Comparison of ENCODE assay signal across 14 mouse cellular contexts in the genomic region with DNA sequence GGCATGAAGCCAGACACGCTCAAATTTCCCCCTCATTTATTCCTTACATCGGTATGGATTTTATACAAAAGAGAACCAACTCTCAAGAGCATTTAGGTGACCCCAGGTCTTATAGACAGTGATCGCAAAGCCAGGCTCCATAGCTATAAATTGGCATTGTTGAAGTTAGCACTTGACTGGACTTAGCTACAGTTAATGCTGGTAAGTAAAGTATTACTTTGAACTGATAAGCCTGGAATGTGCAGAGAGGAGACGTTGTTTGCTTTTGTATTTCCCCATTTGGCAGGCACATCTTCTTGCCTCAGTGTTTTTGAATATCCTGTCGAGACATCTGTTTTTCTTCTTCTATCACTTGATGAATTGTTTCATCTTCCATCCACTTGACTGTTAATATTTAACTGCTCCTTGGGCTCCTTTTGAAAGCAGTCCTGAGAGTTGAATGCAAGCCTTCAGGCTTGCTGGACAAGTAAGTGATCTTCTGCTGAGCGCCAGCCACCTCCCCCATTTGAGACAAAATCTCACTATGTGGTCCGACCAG. TPM values are rescaled to one million over a fixed set of nuclear protein-coding genes. Genes with fewer than 3 reads are reported as not detected.
DNase-seq lines count a peak whose midpoint lies in the region; ATAC-seq and TF ChIP-seq lines count a peak whose summit lies in the region.
"Had no signal": no experiment of that assay in that cellular context is flagged by ENCODE, and none has a peak within 500 bp of the region (broad histone marks: within the 10 kb centered on the region; RNA-seq: fewer than 3 reads in every experiment).

No protein-coding gene starts in this region.

- no peaks in the 10 kb centered on the region for H3K4me1 ChIP-seq in heart, embryonic 10.5 days
- peaks cover 3% of the 10 kb centered on the region; the same call in 1 of the 2 replicates for H3K4me1 ChIP-seq in lung, embryonic 14.5 days (ENCODE audit: insufficient read depth)
- H3K4me1 ChIP-seq in liver, embryonic 15.5 days (replicated peaks): peaks cover 4% of the 10 kb centered on the region; the same call in 1 of the 2 replicates
- no peaks in the 10 kb centered on the region for H3K4me1 ChIP-seq in stomach, embryonic 15.5 days
- H3K4me1 ChIP-seq: embryonic facial prominence, embryonic 15.5 days; forebrain, embryonic 15.5 days; hindbrain, embryonic 12.5 days; midbrain, embryonic 10.5 days had no signal

- ATAC-seq in lung, embryonic 14.5 days (ENCODE audit: insufficient read depth): peak; percentile 77
- ATAC-seq in liver, embryonic 15.5 days (ENCODE audit: insufficient read depth): 0 out of 2 replicates have a peak, but pooled peaks have one; percentile 37
- peak; percentile 39; the same call in 1 of the 2 replicates for ATAC-seq in stomach, embryonic 15.5 days (ENCODE audit: insufficient read depth, low FRiP score, low read depth)
- ATAC-seq: forebrain, embryonic 15.5 days had no signal

- H3K27me3 ChIP-seq in heart, embryonic 10.5 days (ENCODE audit: insufficient read depth, poor library complexity, severe bottlenecking): no peaks in the 10 kb centered on the region
- H3K27me3 ChIP-seq in lung, embryonic 14.5 days (ENCODE audit: insufficient read depth, low read length): no peaks in the 10 kb centered on the region
- H3K27me3 ChIP-seq in liver, embryonic 15.5 days: no peaks in the 10 kb centered on the region
- H3K27me3 ChIP-seq in stomach, embryonic 15.5 days (replicated peaks): no peaks in the 10 kb centered on the region
- H3K27me3 ChIP-seq: embryonic facial prominence, embryonic 15.5 days; forebrain, embryonic 15.5 days; hindbrain, embryonic 12.5 days had no signal

- DNase-seq in heart, adult 9 months (ENCODE audit: low spot score in 2 of 2): peak; percentile 30 to 35
- no peak for DNase-seq in heart, embryonic 10.5 days (ENCODE audit: low spot score)
- peak; percentile 80 for DNase-seq in lung, embryonic 14.5 days
- DNase-seq in lung, postnatal 14 days: no peak
- no peak for DNase-seq in retina, postnatal 1 day
- no peak for DNase-seq in layer of hippocampus, postnatal 14 days (ENCODE audit: low spot score in 2 of 2)
- DNase-seq: adrenal gland, postnatal 25 days; cerebellum, postnatal 36 days had no signal

- no peak overlapping the region for H3K4me2 ChIP-seq in lung, embryonic 14.5 days
- no peak overlapping the region for H3K4me2 ChIP-seq in liver, embryonic 15.5 days
- H3K4me2 ChIP-seq in stomach, embryonic 15.5 days: no peak overlapping the region
- H3K4me2 ChIP-seq: embryonic facial prominence, embryonic 15.5 days; forebrain, embryonic 15.5 days; hindbrain, embryonic 12.5 days had no signal

- no peak overlapping the region for H3K27ac ChIP-seq in heart, embryonic 10.5 days
- peak overlapping the region; percentile 60; the same call in 1 of the 2 replicates for H3K27ac ChIP-seq in lung, embryonic 14.5 days (ENCODE audit: low read depth)
- no peak overlapping the region for H3K27ac ChIP-seq in liver, embryonic 15.5 days (replicated peaks)
- no peak overlapping the region for H3K27ac ChIP-seq in stomach, embryonic 15.5 days
- H3K27ac ChIP-seq: embryonic facial prominence, embryonic 15.5 days; forebrain, embryonic 15.5 days; hindbrain, embryonic 12.5 days; midbrain, embryonic 10.5 days had no signal

- H3K9ac ChIP-seq in lung, embryonic 14.5 days: no peak overlapping the region
- H3K9ac ChIP-seq in liver, embryonic 15.5 days: no peak overlapping the region
- H3K9ac ChIP-seq in stomach, embryonic 15.5 days: no peak overlapping the region
- H3K9ac ChIP-seq: embryonic facial prominence, embryonic 15.5 days; forebrain, embryonic 15.5 days; hindbrain, embryonic 12.5 days had no signal

- H3K36me3 ChIP-seq in heart, embryonic 10.5 days: no peaks in the 10 kb centered on the region
- no peaks in the 10 kb centered on the region for H3K36me3 ChIP-seq in lung, embryonic 14.5 days (ENCODE audit: insufficient read depth)
- no peaks in the 10 kb centered on the region for H3K36me3 ChIP-seq in liver, embryonic 15.5 days (replicated peaks)
- H3K36me3 ChIP-seq in stomach, embryonic 15.5 days: no peaks in the 10 kb centered on the region
- H3K36me3 ChIP-seq: embryonic facial prominence, embryonic 15.5 days; forebrain, embryonic 15.5 days; hindbrain, embryonic 12.5 days; midbrain, embryonic 10.5 days had no signal

- H3K9me3 ChIP-seq in heart, embryonic 10.5 days: no peaks in the 10 kb centered on the region
- H3K9me3 ChIP-seq in lung, embryonic 14.5 days (ENCODE audit: low read depth, low read length): no peaks in the 10 kb centered on the region
- no peaks in the 10 kb centered on the region for H3K9me3 ChIP-seq in liver, embryonic 15.5 days (replicated peaks)
- H3K9me3 ChIP-seq in stomach, embryonic 15.5 days: no peaks in the 10 kb centered on the region
- H3K9me3 ChIP-seq: embryonic facial prominence, embryonic 15.5 days; forebrain, embryonic 15.5 days; hindbrain, embryonic 12.5 days; midbrain, embryonic 10.5 days had no signal

- no peak overlapping the region for H3K4me3 ChIP-seq in heart, embryonic 10.5 days
- H3K4me3 ChIP-seq in lung, embryonic 14.5 days (ENCODE audit: low read depth, low read length): no peak overlapping the region
- H3K4me3 ChIP-seq in liver, embryonic 15.5 days (replicated peaks): no peak overlapping the region
- no peak overlapping the region for H3K4me3 ChIP-seq in stomach, embryonic 15.5 days (replicated peaks)
- H3K4me3 ChIP-seq: embryonic facial prominence, embryonic 15.5 days; forebrain, embryonic 15.5 days; hindbrain, embryonic 12.5 days; midbrain, embryonic 10.5 days had no signal

- no peak for TF ChIP-seq CTCF in lung, embryonic 14.5 days (IDR thresholded peaks at IDR 0.05; ENCODE audit: low read depth)

- 52% methylated on average over 7 of the region's 7 CpGs for WGBS in heart, embryonic 10.5 days
- WGBS in lung, embryonic 14.5 days: 22% methylated on average over 7 of the region's 7 CpGs
- WGBS in liver, embryonic 15.5 days (ENCODE audit: insufficient replicate concordance): 43% methylated on average over 7 of the region's 7 CpGs
- WGBS in stomach, embryonic 15.5 days: 37% methylated on average over 7 of the region's 7 CpGs

RNA-seq across cellular contexts. Expression of a gene that starts 32.5 kb away (rescaled TPM):
- polyA plus RNA-seq in heart, embryonic 10.5 days (2016; fragmentation: Nextera tagmentation; extraction: Ambion mirVana): 80.1 and 91.7 TPM in 2 replicates
- 213 TPM in 2 replicates for polyA plus RNA-seq in lung, embryonic 14.5 days (2014; fragmentation: Nextera tagmentation; extraction: Ambion mirVana)
- 44.1 and 47.5 TPM in 2 replicates for polyA plus RNA-seq in liver, embryonic 15.5 days (2015; fragmentation: Nextera tagmentation; extraction: Ambion mirVana)
- 124 and 132 TPM in 2 replicates for polyA plus RNA-seq in stomach, embryonic 15.5 days (2015; fragmentation: Nextera tagmentation; extraction: Ambion mirVana)
- 100 to 1,000 TPM; 110 to 112 TPM for total RNA-seq in layer of hippocampus, postnatal 14 days (2021)

Comparison
In these comparisons a context has a peak if more than half of its experiments do, and no peak if none do; other contexts are left out.
1. DNase-seq: peak in heart, adult 9 months (2 of 2) and lung, embryonic 14.5 days (single experiment); none in heart, embryonic 10.5 days (single experiment), lung, postnatal 14 days (single experiment), retina, postnatal 1 day (single experiment) and layer of hippocampus, postnatal 14 days (0 of 2).
2. Peak in every context shown above with its lines, with median percentiles within 50 percentile points of each other: ATAC-seq.